Mouse (Mus musculus) 416B (cell line): ENCODE data around the gene Ttc7.
A peak's percentile ranks its signal among the peaks of the same experiment; 100 is the strongest.

Source experiments
- DNase-seq: peaks from one replicate; pipeline ENCODE4 v3.0.0; 2011; ENCODE audit warnings: low read depth

Ttc7 gene

DNA sequence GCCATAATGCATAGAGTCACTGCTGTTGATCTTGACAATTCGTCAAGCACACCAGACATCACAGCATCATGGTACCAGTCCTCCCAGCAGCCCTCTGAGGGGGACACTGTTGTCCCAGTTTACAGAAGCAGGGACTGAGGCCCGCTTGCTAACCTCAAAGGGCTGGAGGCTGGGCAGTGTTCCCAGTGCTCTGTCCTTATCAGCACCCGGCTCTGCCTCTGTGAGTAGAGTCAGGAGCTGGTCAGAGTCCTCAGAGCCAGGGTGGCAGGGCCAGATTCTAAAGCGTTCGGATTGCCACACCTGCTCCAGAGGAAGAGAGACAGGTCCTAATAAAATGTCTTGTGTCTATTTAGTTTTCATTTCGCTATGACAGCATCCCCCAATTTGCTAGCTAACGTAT lies 55.0 kb downstream of the Ttc7 start:
- no peak for DNase-seq

- no peak for DNase-seq
These were observed 56.4 kb downstream of the Ttc7 start for GRCm38 (mm10) chr17:87339122-87339521.

DNA sequence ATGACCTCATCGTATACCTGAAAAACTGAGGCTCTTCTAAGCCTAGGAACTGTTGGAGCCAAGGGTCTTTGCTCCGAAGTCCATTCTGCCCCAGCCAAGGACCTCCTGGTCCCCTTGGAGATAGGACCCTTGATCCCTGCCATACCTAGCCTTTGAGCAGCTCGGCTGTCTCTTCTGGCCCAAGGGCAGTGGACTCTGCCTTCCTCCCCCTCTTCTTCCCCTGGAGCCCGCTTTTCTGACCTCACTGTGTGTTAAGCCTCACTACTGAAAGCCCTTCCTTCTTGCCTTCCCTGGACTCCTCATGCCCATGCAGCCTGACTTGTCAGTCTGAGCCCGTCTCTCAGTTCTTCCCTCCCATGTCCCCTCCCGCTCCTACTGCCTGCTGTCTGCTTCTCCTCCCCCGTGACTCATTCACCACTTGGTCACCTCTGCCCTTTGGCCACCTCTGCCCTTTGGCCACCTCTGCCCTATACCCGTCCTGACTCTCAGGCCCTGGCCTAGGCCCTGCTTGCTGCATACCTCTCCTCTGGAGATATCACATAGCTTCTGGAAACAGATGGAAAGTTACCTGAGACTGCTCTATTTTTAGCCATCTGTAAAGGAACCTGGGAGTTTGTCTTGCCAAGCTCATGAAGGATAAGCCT lies 60.5 kb downstream of the Ttc7 start:
- DNase-seq = peak; percentile 44

DNA sequence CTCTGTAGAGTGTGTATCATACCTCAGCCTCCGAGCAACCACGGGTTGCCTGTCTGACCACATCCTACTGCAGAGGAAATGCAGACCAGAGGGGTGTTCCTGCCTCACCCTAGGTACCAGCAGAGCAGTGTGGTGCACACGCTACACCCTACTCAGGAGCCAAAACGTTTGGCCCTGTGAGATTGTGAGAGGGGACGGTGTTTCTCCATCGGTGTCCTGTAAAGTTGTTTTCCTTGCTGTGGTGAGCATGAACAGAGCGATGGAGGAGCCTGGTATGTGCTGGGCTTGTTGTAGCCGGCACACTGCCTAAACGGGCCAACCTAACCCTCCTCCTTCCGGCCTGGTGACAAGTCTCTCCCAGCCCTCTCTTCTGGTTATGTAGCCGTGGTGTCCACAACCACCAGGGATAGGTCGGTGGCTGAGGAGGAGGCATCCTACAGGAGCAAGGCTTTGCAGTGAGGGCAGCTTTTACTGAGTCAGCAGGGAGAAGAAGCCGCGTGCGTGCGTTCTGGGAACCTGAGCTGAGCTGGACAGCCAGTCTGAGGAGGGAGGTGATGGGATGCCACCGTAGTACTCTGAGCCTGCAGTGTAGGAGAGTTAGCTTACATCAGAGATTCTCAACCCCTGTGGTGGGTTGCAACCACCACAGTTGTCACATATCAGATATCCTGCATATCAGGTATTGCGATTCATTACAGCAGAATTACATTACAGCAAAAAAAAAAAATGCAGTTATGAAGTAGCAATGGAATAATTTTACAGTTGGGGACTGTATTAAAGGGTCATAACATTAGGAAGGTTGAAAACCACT lies 62.0 kb downstream of the Ttc7 start:
- DNase-seq = peak; percentile 89

- peak; percentile 49 for DNase-seq
These were observed 62.5 kb downstream of the Ttc7 start for GRCm38 (mm10) chr17:87345252-87345593.

DNA sequence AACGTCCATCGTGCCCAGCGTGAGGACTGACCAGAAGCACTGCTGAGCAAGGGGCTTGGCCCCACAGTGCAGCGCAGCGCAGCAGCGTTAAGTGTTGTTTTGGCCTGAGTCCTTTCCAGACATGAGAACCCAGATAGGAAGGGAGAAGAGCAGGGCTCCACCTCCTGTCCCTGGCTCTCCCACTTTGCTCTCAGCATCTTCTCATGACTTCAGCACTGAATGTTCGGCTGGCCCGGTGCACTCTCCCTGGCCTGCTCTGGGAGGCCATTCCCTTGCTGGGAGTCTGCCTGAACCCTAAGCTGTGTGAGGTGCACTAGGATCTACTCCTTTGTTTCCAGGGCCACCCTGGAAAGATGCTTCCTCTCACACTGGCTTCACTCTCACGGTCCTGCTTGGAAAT lies 65.7 kb downstream of the Ttc7 start:
- no peak for DNase-seq

DNA sequence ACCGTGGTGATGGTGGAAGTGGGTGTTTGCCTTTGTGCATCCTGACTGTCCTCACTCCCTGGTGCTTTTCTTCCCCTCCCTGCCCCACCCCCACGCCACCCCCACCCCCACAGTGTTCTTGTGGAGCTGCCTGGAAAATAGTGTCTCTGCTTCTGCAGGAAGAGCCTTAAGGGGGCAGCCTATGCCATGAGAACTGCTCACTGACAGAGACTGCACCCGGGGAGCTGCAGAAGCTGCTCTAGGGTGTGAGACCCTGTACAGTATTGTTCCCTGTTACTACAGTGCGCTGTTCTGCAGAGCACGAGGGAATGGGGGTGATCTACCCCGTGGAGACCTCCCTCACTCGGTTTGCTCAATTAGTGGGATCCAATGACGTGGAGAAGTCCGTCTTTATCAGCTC lies 66.4 kb downstream of the Ttc7 start:
- DNase-seq = no peak

GRCm38 (mm10) chr17:87349575-87349974 lies 66.9 kb downstream of the Ttc7 start:
- DNase-seq = no peak

DNA sequence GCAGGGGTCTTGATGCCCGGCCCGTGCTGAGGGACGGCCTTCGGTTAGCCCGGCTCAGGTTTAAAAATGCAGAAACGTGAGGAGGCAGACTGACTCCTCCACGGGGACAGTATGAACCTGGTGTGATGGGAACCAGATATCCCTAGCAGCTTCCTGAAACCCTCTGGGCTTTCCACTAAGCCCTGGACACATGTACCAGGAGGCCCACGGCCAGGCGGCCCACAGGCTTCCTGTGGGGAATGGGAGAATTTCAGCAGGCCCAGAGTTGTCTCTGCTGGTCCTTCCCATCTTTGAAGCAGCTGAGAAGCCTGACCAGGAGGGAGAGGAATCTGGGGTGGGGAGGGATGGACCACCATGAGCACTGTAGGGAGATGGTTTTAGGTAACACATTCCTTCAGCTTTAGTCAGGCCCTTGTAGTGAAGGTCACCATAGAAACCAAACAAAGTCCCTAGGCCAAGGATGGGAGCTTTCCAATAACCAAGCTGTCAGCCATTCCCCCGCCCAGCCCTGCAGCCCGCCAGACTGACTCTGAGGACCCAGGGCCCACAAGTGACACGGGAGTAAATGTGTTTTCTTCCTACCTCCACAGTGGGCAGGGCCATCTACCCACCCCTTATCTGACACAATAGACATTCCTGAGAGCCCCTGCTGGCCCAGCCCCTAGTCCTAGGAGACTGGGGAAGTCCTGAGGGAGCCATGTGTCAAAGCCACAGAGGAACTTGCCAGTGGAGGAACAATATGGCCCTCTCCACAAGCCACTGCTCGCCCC lies 68.0 kb downstream of the Ttc7 start:
- DNase-seq = no peak

- no peak for DNase-seq
These were observed 68.8 kb downstream of the Ttc7 start for GRCm38 (mm10) chr17:87351241-87352105.

GRCm38 (mm10) chr17:87352106-87352897 lies 69.6 kb downstream of the Ttc7 start:
- DNase-seq = no peak

GRCm38 (mm10) chr17:87352898-87353225 lies 70.2 kb downstream of the Ttc7 start:
- DNase-seq = no peak

DNA sequence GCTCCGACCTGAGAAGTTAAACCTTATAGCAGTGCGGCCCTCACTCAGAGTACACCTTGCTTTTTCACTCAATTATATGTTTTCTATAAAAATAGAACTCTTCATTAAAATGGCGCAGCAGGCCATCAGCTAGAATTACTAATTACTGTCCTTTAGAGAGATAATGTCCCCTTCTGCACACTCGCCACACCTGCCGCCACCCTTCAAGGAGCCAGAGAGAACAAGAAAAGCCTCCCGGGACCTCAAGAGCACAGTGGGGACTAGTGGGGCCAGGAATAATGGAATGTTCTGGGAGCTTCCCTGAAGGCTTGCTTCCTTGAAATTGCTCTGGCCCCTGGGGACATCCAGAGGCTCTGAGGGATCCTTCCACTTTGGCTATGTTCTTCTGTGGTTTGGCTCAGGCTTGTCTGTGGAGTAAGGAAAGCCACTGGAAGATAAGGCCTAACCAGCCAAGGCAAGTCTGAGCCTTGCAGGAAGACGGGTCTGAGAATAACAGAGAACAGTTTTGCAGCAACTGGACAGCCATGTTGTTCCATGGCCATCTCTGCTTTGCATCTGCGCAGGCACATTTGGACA lies 71.1 kb downstream of the Ttc7 start:
- DNase-seq = no peak

DNA sequence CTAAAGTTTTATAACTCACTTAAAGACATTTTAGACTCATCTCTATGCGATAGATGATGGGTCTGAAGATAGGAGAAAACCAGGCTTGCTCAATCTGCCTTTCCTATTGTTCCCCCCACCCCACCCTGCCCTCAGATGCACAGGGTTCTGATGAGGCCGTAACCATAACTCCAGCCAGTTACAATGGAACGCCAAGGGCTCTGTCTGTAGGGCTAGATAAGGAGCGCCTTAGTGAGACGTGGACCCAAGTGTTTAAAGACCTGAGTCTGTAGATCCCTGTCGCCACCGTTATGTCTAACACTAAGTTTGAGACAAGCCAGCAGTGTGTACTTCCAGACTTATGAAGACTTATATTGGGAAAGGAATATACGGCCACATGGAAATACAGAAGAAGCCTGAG lies 72.8 kb downstream of the Ttc7 start:
- DNase-seq = no peak

DNA sequence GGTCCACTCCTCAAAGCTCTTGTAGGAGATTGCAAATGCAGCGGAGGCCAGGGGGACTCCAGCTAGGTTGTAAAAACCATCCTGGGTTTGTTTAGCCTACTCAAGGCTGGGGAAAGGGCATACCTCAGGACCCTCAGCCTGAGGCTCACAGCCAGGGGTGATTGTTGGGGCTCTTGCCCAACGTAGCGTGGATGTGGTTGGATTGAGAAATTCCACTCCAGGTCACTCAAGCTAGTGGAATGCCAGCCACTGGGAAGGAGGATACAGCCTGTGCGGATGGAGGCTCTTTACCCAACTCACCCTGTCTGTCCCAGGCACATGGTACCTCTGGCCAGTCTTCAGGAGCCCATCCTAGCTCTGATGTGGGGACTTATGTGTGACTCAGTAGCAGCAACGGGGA lies 73.6 kb downstream of the Ttc7 start:
- DNase-seq = no peak

GRCm38 (mm10) chr17:87357506-87357905 lies 74.8 kb downstream of the Ttc7 start:
- DNase-seq = no peak

GRCm38 (mm10) chr17:87361132-87361531 lies 78.4 kb downstream of the Ttc7 start:
- no peak for DNase-seq

DNA sequence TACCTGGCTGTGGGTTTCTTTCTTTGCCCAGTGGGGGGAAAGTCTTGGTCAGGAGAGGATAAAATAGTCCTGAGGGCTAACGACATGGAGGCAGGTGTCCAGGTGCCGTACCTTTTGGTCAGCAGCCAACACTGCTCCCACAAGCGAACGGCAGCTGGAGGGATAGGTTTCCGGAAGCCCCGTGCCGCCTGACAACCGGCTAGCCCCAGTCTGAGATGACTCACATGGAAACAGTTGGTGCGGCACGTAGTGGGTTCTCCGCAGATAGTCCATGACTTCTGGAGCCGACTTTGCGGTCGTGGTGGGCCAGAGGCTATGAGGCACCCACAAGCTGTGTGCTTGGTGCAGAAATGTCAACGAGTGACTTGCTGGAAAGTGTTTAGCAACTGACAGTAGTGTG lies 81.4 kb downstream of the Ttc7 start:
- DNase-seq = no peak

DNA sequence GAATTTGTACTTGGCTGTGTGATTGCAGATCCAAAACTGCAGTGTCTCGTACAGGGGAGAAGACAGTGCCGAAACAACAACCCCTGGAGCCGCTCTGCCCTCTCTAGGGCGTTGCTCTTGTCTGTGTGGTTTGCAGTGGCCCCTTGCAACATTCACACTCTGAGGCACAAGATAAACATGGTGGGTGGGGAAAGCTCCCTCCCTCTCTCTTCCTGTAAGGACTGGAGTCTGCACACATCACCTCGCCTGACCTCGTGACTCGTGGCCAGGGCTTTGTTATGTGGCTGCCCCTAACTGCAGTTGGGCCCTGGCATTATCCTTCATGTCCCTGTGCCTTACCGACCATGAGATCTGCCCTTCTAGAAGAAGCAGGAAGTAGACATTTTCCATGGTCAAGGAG lies 82.6 kb downstream of the Ttc7 start:
- peak; percentile 59 for DNase-seq

DNA sequence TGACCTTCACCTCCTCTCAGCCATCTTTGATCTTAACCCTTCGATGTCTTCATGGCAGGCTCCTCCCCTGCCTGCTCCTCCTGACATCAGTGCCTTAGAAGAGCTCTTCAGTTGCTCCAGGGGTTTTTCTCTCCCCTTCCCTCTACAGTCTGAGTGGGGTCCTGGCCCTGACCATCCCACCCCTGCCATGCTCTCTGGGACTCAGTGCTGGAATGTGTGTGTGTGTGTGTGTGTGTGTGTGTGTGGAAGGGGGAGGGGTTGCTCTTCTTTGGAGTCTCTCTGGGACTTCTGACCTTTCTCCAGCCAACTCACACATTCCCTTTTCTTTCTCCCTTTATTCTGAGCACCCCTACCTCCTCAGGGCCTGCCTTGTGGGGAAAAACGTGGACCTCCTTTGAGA lies 83.8 kb downstream of the Ttc7 start:
- DNase-seq = no peak

DNA sequence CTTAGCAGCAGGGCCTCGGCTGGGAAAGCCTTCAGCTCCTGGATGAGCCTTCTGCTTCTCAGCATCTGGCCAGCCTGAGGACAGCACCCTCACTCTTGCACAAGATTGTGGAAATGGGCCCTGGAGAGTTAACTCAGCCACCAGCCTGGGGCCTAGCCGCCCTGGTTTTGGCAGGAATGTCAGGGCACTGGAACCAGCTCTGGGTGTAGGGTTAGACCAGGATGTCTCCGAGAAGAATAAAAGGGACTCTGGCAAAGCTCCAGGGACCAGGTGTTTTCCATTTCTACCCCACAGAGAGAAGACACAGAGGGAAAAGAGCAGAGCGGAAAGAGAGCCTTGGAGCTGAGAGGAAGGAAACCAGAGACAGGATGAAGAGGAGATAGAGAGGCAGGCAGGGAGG lies 84.5 kb downstream of the Ttc7 start:
- no peak for DNase-seq
